Mouse (Mus musculus) hindbrain, embryonic 16.5 days (tissue): ENCODE data around the gene Dync1h1. TPM values are rescaled to one million over a fixed set of nuclear protein-coding genes. Genes with fewer than 3 reads are reported as not detected.

ENCODE experiments used
- microRNA-seq: library from miRNA; unstranded; fragments of <30 nt; microRNA quantifications from one replicate; pipeline ENCODE4, GENCODE M21; 2017
- polyA plus RNA-seq: library from polyadenylated mRNA; unstranded; fragments of >200 nt; fragmentation: Nextera tagmentation; extraction: Ambion mirVana; gene quantifications from 2 replicates; pipeline ENCODE4 v1.2.1, GENCODE M21; 2015

The Dync1h1 gene
- polyA plus RNA-seq, 1 experiment from 2014 or later, result 85.8 TPM

Small RNAs within 50 kb of the gene (microRNA-seq; reads per million reads assigned to microRNA genes)
- gene Gm27299, result not detected

Other genes with a start within 250 kb of the Dync1h1 start
- 135 and 136 TPM in 2 replicates for gene Ppp2r5c, start 154.3 kb upstream of the Dync1h1 start, polyA plus RNA-seq
- gene 1700001K19Rik, start 81.2 kb downstream of the Dync1h1 start, polyA plus RNA-seq, result 0.16 and 0.55 TPM in 2 replicates
- 1,477 and 1,618 TPM in 2 replicates for gene Hsp90aa1, start 101.3 kb downstream of the Dync1h1 start, polyA plus RNA-seq
- gene Wdr20, start 136.5 kb downstream of the Dync1h1 start, polyA plus RNA-seq, result 23.0 TPM in 2 replicates
- 13.9 and 16.8 TPM in 2 replicates for gene Mok, start 239.5 kb downstream of the Dync1h1 start, polyA plus RNA-seq
- gene Zfp839, start 248.8 kb downstream of the Dync1h1 start, polyA plus RNA-seq, result 3.6 and 3.7 TPM in 2 replicates